Mouse (Mus musculus) embryonic fibroblast, embryonic 13.5 days (primary cell): Measurements from ENCODE around the gene Cyp4a32.

Source experiments
- CTCF ChIP-seq: IDR thresholded peaks from 2 replicates; pipeline ENCODE4 v1.5.1; 2011; ENCODE audit warnings: mild to moderate bottlenecking, control low read depth, low read length, moderate library complexity, borderline replicate concordance; ENCODE audit not compliant: insufficient read depth
- POLR2A ChIP-seq: IDR thresholded peaks from 2 replicates; pipeline ENCODE4 v1.6.1; 2011; ENCODE audit warnings: low read depth, mild to moderate bottlenecking, control low read depth, low read length, moderate library complexity

GRCm38 (mm10) chr4:115575776-115576175, 25.0 kb upstream of the Cyp4a32 start:
- TF ChIP-seq CTCF (no peak), POLR2A (no peak)
